Mouse (Mus musculus) skeletal muscle tissue, adult 2 months (tissue): ENCODE measurements around the gene Vmn2r67.
"Not testable (repeated sequence)": the region's sequence is repeated elsewhere in the genome, so short reads cannot be mapped to it uniquely, and the experiment has no call there.

Source experiments
- DNase-seq: peaks from one replicate; pipeline ENCODE4 v3.0.0-alpha.2; 2012; ENCODE audit warnings: low read depth, low spot score

Gene Vmn2r67

DNA sequence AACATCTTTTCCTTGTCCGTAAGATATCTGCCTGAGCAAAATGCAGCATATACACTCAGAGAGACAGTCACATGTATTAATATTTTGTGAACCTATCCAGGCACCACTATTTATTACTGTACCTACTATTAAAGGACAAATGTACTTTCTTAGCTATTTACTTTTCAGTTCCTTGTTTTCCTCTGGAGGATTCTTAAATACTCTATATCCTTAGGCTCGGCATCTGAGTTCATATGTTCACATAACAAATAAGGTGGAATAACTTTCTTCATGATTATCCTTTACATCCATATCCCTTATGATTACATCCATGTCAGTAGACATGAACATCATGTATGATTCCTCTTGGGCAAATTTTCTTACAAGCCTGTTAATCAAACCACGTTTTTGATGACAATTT, at the start of gene Vmn2r67:
Gene Vmn2r67, minus strand, starts transcription at position 101 of the 400 bp plus-strand sequence.
- no peak for DNase-seq

DNA sequence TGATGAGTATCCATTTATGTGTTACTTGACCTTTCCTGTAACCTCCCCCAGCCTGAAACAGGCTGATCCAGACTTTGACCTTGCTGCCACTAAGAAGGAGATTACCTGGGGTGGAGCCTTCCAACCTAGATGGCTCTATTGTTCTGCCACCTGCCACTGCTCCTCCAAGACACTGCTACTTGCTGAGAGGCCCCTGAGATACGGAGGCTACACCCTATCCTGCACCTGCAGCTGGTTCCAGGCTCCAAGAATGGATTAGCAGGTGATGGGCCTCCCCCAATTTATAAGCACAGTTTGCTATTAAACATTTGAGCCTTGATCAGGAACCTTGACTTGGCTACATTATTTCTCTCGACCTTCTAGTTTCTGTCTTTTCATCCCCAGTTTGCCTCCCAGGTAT, 51.3 kb downstream of the Vmn2r67 start:
- not testable (repeated sequence) for DNase-seq
